Mouse (Mus musculus): ENCODE results near the gene Drc7.
A peak's percentile ranks its signal among the peaks of the same experiment; 100 is the strongest.

The Drc7 gene

DNA sequence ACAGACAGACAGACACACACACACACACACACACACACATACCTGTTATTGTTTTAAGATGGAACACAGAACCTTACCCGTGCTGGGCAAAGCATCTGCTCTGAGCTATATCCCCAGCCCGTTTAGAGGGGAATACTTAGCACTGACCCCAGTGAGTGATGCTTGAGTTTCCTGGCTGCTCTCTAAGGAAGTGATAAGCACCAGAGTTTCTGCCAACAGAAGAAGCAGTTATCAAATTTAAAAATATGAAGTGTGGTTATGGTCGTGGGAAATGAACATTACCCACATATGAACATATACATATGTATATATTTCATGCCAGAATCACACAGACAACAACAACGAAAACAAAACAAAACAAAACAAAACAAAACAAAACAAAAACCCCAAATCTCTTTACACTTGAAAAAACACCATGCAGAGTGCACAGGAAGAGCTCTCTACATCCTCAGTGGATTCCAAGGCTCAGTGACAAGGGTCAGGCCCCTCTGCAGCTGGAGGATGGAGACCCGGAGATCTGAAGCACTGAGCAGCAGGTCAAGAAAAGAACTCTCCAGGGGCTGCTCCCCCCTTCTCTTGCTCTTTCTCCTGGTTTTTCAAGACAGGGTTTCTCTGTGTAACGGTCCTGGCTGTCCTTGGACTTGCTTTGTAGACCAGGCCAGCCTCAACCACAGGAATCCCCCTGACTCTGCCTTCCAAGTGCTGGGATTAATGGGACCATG, 5.1 kb downstream of the Drc7 start:
- no peak for DNase-seq (ENCODE audit: low spot score in 2 of 2)

GRCm38 (mm10) chr8:95064531-95064930, 9.6 kb downstream of the Drc7 start:
- no peak for DNase-seq (ENCODE audit: low spot score in 2 of 2)

DNA sequence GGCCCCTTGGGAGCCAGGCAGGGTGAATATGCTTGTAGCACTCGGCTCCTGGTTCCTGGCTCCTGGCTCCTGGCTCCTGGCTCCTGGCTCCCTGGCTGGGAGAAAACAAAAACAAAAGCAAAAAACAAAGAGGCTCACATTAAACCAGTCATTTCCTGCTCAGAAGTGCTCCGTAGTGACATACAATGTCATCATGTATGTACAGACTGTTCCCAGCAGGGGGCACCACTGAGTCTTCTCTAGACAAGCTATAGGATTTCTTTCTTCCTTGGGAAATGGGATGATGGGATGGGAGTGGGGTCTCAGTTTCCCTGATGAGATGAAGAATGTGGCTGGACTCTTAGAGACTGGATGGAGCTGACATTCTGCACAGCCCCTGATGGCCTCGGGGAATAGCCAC, 12.7 kb downstream of the Drc7 start:
- peak; percentile 33 to 60 for DNase-seq (ENCODE audit: low spot score in 2 of 2)

GRCm38 (mm10) chr8:95075504-95075903, 20.6 kb downstream of the Drc7 start:
- DNase-seq (ENCODE audit: low spot score in 2 of 2) = no peak

- no peak for DNase-seq (ENCODE audit: low spot score in 2 of 2)
Measured at GRCm38 (mm10) chr8:95076151-95076550, 21.2 kb downstream of the Drc7 start.

DNA sequence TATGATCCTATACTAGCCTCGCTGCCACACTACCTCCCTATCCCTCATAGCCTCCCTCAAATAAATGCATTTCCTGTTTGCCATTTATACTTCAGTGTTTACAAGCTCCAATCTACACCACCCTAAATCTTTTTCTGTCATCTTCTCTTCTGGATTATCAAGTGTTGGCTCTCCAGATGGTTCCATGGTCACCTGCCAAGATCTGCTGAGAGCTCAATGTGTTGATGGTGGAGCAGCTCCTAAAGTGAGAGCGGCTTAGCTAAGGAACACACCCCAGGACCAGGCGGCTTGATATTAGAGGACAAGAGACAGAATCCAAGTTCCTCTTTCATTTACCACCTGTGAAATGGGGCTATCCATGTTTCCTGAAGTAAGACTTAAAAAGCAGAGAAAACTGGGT, 23.2 kb downstream of the Drc7 start:
- no peak for DNase-seq (ENCODE audit: low spot score in 2 of 2)

DNA sequence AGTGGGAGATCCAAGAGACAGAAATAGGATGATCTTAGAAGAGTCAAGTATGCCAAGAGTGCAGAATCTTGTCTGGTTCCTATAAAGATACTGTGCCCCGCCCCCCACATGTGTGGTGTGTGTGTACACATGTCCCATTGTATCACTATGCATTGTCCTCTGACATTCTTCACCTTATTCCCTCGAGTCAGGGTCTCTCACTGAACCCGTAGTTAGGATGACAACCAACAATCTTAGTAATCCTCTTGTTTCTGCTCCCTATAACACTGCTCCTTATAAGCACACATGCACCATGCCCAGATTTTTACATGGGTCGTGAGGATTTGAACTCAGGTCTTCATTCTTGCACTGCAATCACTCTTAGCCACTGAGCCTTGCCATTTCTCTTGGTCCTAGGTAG, 24.4 kb downstream of the Drc7 start:
- DNase-seq (ENCODE audit: low spot score in 2 of 2) = no peak

DNA sequence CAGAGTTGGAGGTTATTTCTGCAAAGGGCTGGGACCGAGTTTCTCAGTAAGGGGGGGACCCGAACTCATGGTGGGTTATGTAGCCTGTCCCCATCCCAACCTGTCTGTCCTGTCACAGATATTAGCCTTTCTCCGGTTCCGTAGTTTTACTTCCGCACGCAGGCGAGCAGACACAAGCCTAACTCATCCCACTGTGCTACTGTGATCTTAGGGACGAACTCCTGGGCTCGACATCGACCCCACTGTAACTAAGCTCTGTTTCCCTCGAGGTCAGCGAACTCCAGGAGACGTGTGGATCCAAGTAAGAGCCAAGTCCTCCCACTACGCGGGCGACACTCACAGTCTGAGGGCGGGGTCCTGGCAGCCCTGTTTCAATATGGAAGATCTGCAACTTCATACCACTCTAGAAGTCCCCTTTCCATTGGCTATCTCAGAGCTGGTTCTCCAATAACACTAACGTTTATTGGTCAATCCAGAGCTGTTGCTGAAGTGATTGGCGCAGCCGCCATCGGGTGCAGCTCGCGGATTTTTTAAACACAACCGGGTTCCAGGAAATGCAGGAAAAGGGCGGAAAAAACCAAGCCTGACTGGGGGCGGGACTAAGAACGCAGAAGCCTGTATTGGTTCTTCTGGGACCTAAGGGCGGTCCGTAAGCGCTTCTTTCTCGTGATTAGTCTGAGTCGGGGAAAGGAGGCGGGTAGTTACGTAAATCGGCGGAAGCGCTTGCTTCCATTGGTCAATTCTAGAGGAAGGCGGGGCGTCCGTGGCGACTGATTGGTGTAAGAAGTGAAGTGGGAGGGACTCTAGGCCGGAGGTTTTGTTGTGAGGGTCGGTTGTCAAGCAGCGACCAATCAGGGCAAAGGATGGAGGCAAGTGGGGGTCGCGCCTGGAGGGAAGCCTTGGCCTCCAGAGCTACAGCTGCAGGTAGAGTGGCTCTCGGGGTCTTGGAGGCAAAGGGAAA, 25.8 kb downstream of the Drc7 start, which contains the start of gene Katnb1:
Katnb1 (plus strand) TSS at position 806 of the 961 bp plus-strand sequence.
- peak; percentile 95 to 96 for DNase-seq (ENCODE audit: low spot score in 2 of 2)

DNA sequence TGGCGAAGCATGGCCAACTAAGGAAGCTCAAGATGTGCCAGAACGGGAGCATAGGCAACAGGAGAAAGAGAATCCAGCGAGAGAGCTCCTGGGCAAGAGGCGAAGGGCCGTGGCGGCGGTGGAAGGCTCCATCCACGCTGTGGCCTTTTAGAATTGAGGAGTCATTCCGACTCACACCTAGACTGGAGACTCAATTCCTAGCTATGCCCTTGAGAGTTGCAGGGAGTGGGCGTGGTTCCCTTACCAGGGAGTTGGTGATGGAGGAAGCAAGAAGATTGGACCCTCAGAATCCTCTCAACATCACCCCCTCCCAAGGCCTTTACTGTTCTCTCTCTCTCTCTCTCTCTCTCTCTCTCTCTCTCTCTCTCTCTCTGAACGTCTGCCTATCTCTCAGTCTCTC, 26.7 kb downstream of the Drc7 start:
- peak in 1 of 2 experiments; percentile 21 for DNase-seq (ENCODE audit: low spot score in 2 of 2)

DNA sequence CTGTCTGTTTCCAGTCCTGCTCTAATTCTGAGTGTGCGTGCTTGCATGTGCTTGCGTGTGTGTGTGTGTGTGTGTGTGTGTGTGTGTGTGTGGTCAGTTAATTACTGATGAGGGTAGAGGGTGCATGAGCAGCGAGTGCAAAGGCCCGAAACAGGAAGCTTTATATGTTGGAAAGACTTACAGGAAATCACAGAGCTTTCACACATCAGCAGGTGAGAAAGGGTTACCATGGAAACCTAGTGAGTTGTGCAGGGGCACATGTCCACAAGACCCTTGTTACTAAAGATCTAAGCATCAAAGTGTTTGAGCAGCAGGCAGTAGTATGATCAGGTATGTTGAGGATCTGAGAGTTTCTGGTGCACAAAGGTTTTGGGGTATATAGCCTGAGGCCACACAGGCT, 29.4 kb downstream of the Drc7 start:
- DNase-seq (ENCODE audit: low spot score in 2 of 2) = no peak

DNA sequence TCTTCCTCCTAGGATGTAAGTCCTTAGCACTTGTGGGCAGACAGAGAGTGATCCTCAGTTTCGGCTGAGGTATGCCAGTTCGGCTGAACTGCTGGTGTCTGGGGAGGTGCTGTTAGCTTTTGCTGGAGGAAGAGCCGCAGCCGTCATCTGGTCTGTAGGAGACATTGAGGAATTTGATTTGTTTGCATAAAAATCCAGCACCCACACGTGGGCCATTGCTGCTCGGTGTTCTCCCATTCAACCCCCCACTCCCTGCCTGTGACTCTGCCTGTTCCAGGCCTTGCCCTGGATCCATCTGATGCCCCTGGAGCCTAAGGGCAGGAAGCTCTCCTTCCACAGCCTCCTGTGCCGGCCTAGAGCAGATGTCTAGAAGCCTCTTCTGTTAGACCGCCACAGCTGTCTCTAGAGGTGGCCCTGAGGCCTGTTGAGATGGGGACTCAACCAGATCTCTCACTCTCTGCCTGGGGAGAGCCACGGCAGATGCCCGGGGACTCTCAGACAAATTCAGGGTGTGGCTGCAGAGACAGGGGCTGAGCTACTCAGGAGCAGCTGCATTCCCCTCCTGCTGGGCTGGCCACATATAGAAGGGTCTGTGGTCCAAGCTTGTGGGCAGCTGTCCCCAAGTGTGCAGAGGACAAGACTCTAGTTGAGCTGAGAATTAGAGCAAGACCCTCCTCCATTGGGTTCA, 30.0 kb downstream of the Drc7 start:
- DNase-seq (ENCODE audit: low spot score in 2 of 2) = no peak

DNA sequence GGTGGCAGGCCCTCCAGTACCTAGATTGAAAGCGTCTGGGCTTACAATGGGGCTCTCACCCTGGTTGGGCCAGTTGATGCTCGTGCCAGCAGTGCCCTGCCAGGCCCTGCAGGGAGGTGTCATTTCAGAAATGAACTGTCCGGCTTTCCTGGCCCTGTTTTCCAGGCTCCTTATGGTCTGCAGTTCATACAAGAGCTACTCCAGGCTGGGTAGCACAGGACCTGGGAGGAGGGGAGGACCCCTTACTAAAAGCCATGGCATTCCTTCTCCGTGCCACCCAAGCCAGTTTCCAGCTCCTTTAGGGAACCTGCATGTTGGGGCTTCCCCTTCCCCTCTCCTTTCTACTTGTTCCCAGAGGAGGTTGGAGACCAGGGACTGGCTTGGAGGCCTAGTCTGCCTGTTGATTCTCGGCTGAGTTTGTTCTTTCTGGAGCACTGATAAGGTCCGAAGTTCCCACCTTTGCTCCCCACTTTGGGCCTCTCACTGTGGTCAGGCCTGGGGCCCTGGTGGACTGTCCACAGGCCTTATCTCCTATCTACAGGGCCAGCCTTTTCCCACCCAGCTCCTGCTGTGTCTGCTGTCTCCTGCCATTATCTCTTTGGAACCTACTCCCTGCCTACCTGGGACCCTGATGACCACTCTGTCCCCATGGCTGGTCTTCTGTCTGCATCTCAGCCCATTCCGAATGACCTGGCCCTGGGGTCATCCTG, 30.7 kb downstream of the Drc7 start:
- DNase-seq (ENCODE audit: low spot score in 2 of 2) = no peak

GRCm38 (mm10) chr8:95093574-95093973, 38.7 kb downstream of the Drc7 start:
- no peak for DNase-seq (ENCODE audit: low spot score in 2 of 2)

DNA sequence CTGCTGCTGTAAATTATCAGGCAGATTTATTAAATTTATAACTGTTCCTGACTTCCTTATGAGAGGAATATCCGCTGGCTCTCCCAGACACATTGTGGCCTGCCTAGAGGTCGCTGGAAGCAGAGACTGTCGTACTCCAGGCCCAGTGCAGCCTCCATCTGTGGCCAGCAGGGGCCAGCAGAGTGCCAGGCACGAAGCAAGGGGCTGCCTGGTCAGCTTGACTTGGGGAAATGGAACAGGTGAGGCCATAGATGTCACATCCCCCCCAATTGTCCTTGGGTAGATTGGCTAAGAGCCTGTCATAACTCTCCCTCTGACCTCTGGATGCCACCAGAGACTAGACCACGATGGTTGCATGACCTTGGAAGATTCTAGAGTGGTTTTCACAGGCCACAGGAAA, 44.1 kb downstream of the Drc7 start:
- peak; percentile 25 to 41 for DNase-seq (ENCODE audit: low spot score in 2 of 2)

DNA sequence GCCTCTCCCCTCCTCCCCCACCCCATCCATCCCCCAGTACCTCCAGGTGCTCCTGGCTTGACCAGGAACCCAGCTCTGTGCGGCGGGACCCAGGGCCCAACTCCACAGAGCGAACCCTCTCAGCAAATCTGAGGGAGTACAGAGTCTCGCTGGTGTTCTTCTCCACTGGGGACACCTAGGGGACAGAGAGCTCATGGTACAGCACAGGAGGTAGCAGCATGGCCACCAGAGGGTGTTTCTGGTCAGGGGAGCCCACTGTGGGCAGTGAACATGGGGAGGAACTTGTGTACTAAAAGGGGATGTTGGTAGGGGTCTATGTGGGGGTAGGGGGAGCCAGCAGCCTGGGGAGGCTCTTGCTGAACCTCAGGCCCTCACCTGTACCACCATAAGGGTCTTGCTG, 47.1 kb downstream of the Drc7 start:
- no peak for DNase-seq (ENCODE audit: low spot score in 2 of 2)

GRCm38 (mm10) chr8:95107306-95107705, 52.4 kb downstream of the Drc7 start:
- no peak for DNase-seq (ENCODE audit: low spot score in 2 of 2)

GRCm38 (mm10) chr8:95112594-95112993, 57.7 kb downstream of the Drc7 start:
- DNase-seq (ENCODE audit: low spot score in 2 of 2) = no peak

- DNase-seq (ENCODE audit: low spot score in 2 of 2) = no peak
Measured at GRCm38 (mm10) chr8:95113108-95113507, 58.2 kb downstream of the Drc7 start.

DNA sequence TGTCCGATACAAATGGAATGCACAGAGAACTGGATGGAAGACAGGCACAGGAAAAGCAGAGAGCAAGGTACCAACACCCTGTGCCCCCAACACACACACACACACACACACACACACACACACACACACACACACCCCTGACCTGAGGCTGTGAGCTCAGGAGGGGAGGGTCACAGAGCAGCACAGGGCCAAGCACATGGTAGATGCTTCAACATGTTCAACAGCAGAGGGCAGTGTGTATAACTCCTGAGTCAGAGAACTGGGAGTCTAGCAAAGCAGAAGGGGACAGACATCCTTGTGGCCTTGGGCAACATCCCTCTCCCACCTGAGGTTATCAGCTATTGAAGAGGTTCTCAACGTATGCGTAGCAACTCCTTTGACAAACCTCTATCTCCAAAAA, 58.8 kb downstream of the Drc7 start:
- no peak for DNase-seq (ENCODE audit: low spot score in 2 of 2)

GRCm38 (mm10) chr8:95123455-95123854, 68.6 kb downstream of the Drc7 start:
- DNase-seq (ENCODE audit: low spot score in 2 of 2) = no peak

DNA sequence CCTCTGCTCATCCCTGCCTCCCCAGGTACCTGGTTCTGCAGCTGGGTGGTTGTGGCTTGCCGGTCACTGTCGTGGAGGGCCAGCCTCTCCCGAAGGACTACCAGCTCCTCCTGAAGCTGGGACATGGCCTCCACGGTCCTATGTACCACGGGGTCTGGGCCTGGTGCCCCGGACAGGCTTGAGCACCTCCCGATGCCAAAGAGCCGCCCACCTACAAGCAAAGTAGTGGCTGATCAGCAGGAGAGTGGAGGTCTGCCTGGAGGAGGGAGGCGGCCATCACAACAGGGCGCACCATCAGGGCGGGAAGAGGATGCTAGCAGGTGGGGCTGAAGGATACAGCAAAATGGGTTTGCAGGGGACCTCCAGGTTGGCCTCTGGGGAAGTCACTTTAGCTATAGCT, 71.6 kb downstream of the Drc7 start:
- no peak for DNase-seq (ENCODE audit: low spot score in 2 of 2)

DNA sequence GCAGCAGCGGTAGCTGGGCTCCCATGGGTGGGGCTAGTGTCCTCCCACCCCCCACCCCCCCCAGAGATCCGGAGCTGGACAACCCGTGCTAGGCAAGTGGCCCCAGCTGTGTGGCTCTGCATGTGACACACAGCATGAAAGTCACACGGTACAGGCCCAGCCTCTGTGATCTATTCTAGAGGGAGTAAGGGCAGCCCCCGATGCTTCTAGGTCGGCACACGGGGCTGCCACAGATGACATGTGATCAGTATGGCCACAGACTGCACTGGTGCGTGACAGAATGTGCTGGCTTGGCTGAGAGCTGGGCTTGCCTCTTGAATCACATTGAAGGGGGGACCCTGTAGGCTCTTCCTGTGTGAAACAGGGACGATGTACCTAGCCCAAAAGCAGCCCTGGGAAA, 72.8 kb downstream of the Drc7 start:
- no peak for DNase-seq (ENCODE audit: low spot score in 2 of 2)

Measured in spleen, postnatal 14 days (tissue).